Mouse (Mus musculus) G1E (cell line): ENCODE data around the gene Pclo.

ENCODE experiments used
- CTCF ChIP-seq: IDR thresholded peaks from 2 replicates; pipeline ENCODE4 v1.5.1; 2012; ENCODE audit warnings: low read depth, low read length, inconsistent platforms, mixed read lengths
- GATA1 ChIP-seq: IDR thresholded peaks from 2 replicates; pipeline ENCODE4 v1.6.1; 2012; ENCODE audit warnings: borderline replicate concordance, low read length, inconsistent platforms, mixed read lengths
- GATA2 ChIP-seq: IDR thresholded peaks from 2 replicates; pipeline ENCODE4 v1.6.1; 2012; ENCODE audit warnings: low read depth, low read length, inconsistent platforms, borderline replicate concordance
- POLR2AphosphoS5 ChIP-seq: IDR thresholded peaks from 2 replicates; pipeline ENCODE4 v1.6.1; 2012; ENCODE audit warnings: low read depth, low read length, inconsistent platforms; ENCODE audit not compliant: insufficient replicate concordance

DNA sequence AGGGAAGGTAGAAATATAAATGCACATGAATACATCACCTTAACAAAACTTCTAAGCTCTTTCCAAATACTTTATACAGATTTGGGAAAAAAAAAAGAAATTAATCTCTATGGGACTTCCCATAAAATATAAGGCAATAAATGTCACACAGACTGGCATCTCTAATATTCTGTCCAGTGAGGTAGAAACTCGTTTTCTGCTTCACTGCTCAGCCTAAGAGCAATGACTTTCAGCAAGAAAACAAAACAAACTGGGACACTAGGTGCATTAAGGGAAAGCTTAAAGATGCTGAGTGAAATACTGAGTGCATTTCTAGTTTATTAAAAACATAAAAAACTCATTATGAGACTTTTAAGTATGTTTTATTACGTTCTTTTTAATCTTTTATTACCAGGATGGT is 190.7 kb downstream of the Pclo start:
- TF ChIP-seq CTCF (no peak), GATA1 (no peak), POLR2AphosphoS5 (no peak), GATA2 (no peak)
